Mouse (Mus musculus) skeletal muscle tissue, postnatal 0 days (tissue): ENCODE measurements around the gene Klk1b21. TPM values are rescaled to one million over a fixed set of nuclear protein-coding genes. Genes with fewer than 3 reads are reported as not detected.

ENCODE experiments used
- polyA plus RNA-seq: library from polyadenylated mRNA; unstranded; fragments of >200 nt; fragmentation: Nextera tagmentation; extraction: Ambion mirVana; gene quantifications from 2 replicates; pipeline ENCODE4 v1.2.1, GENCODE M21; 2015

Klk1b21 gene
- not detected in 2 replicates for polyA plus RNA-seq

DNA sequence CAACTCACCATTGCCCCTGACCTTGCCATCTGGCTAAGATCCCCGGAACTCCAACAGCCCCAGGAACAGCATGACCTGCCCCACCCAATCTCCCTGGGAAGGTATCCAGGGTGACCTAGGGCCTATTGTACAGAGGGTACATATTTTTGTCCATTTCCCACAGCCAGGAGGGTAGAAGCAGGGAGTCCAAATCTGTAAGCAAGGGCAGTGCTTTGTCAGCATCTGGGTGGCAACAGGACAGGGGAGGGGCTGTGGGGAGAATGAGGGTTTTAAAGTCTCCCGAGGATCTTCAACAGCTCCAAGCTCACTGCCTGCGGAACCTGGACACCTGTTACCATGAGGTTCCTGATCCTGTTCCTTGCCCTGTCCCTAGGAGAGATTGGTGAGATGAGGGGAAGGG is at the start of gene Klk1b21:
Klk1b21 (plus strand) TSS at position 301 of the 400 bp plus-strand sequence.

DNA sequence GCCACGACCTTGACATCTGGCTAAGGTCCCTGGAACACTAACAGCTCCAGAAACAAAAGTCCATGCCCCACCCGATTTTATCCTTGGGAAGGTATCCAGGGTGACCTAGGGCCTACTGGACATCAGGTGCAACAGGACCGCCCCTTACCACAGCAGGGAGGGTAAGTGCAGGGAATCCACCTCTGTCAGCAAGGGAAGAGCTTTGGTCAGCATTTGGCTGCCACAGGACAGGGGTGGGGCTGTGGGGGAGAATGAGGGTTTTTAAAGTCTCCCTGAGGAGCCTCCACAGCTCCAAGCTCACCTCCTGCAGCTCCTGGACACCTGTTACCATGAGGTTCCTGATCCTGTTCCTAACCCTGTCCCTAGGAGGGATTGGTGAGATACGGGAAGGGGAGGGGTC is 10.2 kb downstream of the Klk1b21 start, which contains the start of gene Klk1b22:
Klk1b22 (plus strand) TSS at position 301 of the 400 bp plus-strand sequence.

DNA sequence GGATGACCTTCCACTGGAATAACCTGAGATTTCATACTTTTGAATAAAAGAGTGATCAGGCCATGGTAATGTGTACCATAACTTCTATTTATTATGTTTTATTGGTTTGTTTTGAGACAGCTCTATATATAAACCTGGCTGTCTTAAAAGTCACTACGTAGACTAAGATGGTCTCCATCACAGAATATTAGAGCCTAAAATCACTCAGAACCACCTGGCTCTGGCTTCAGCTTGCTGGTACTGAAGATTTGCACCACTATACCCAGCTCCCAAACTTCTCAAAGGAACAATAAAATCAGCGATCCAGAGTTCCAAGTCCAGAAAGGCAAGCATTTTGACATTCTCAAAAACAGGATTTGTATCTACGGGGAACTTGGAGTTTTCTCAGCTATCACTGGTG is 34.3 kb downstream of the Klk1b21 start, which contains the start of gene Klk1b16:
Klk1b16 (plus strand) TSS at position 301 of the 400 bp plus-strand sequence.

Other genes with a start within 250 kb of the Klk1b21 start
- gene Klk4, start 221.2 kb upstream of the Klk1b21 start, polyA plus RNA-seq, result not detected in 2 replicates
- gene Klk15, start 168.6 kb upstream of the Klk1b21 start, polyA plus RNA-seq, result not detected in 2 replicates
- 0.46 and 1.1 TPM in 2 replicates for gene Klk1b8, start 151.7 kb upstream of the Klk1b21 start, polyA plus RNA-seq
- not detected in 2 replicates for gene Klk1b1, start 135.6 kb upstream of the Klk1b21 start, polyA plus RNA-seq
- gene Klk1b9, start 126.3 kb upstream of the Klk1b21 start, polyA plus RNA-seq, result 0.16 and 0.23 TPM in 2 replicates
- not detected in 2 replicates for gene Klk1b11, start 106.5 kb upstream of the Klk1b21 start, polyA plus RNA-seq
- gene Klk1b26, start 90.2 kb upstream of the Klk1b21 start, polyA plus RNA-seq, result 17.1 and 21.7 TPM in 2 replicates
- not detected in 2 replicates for gene Klk1b27, start 50.0 kb upstream of the Klk1b21 start, polyA plus RNA-seq
- not detected in 2 replicates for gene Klk1b22, start 10.3 kb downstream of the Klk1b21 start, polyA plus RNA-seq
- 0.10 and 0.24 TPM in 2 replicates for gene Klk1b16, start 34.4 kb downstream of the Klk1b21 start, polyA plus RNA-seq
- not detected in 2 replicates for gene Klk1b24, start 85.9 kb downstream of the Klk1b21 start, polyA plus RNA-seq
- gene Klk1b3, start 95.9 kb downstream of the Klk1b21 start, polyA plus RNA-seq, result not detected in 2 replicates
- gene Klk1b4, start 105.1 kb downstream of the Klk1b21 start, polyA plus RNA-seq, result not detected in 2 replicates
- gene Klk1b5, start 113.6 kb downstream of the Klk1b21 start, polyA plus RNA-seq, result not detected in 2 replicates
- gene Klk1, start 123.0 kb downstream of the Klk1b21 start, polyA plus RNA-seq, result 0.24 TPM in 1 of 2 replicates, not detected in the other
- not detected in 2 replicates for gene Gm36864, start 133.8 kb downstream of the Klk1b21 start, polyA plus RNA-seq
- gene 1700028J19Rik, start 144.4 kb downstream of the Klk1b21 start, polyA plus RNA-seq, result 0.46 and 1.0 TPM in 2 replicates
- 46.6 and 50.7 TPM in 2 replicates for gene 2410002F23Rik, start 144.4 kb downstream of the Klk1b21 start, polyA plus RNA-seq
- gene Acp4, start 155.1 kb downstream of the Klk1b21 start, polyA plus RNA-seq, result 1.9 and 2.3 TPM in 2 replicates
- not detected in 2 replicates for gene Gm15517, start 159.1 kb downstream of the Klk1b21 start, polyA plus RNA-seq
- gene Clec11a, start 204.6 kb downstream of the Klk1b21 start, polyA plus RNA-seq, result 1.5 and 3.3 TPM in 2 replicates
- 0.41 and 0.55 TPM in 2 replicates for gene Shank1, start 207.9 kb downstream of the Klk1b21 start, polyA plus RNA-seq